Mouse (Mus musculus) kidney, postnatal 0 days (tissue): ENCODE data around the gene Efcab12. TPM values are rescaled to one million over a fixed set of nuclear protein-coding genes. Genes with fewer than 3 reads are reported as not detected.

Experiments
- ATAC-seq: fragments of 200-750 bp; cut with Nextera tagmentation; replicated peaks from 2 replicates; pipeline ENCODE4 v1.8.0; 2017; ENCODE audit warnings: low read depth, moderate number of reproducible peaks, moderate TSS enrichment, moderate library complexity; ENCODE audit not compliant: low FRiP score
- DNase-seq: peaks from one replicate; pipeline ENCODE4 v3.0.0-alpha.2; 2016; ENCODE audit warnings: low spot score
- H3K27ac ChIP-seq: fragments of 300-500 bp; sonication (generic); 2 replicates; pipeline ENCODE4 v1.5.1; 2014; ENCODE audit warnings: mild to moderate bottlenecking
- H3K27me3 ChIP-seq: fragments of 300-500 bp; sonication (generic); 2 replicates; pipeline ENCODE4 v1.6.1; 2014; ENCODE audit warnings: low read length, mixed read lengths; ENCODE audit not compliant: insufficient read depth
- H3K36me3 ChIP-seq: fragments of 300-500 bp; sonication (generic); 2 replicates; pipeline ENCODE4 v1.6.1; 2014; ENCODE audit warnings: low read length, mixed read lengths; ENCODE audit not compliant: insufficient read depth
- H3K4me1 ChIP-seq: fragments of 300-500 bp; sonication (generic); replicated peaks from 2 replicates; pipeline ENCODE4 v1.6.1; 2014; ENCODE audit warnings: antibody characterized with exemption, low read length, mixed read lengths; ENCODE audit not compliant: insufficient read depth
- H3K4me2 ChIP-seq: fragments of 300-500 bp; sonication (generic); 2 replicates; pipeline ENCODE4 v1.6.1; 2014; ENCODE audit warnings: mild to moderate bottlenecking, low read length, moderate library complexity, mixed read lengths
- H3K4me3 ChIP-seq: fragments of 300-500 bp; sonication (generic); replicated peaks from 2 replicates; pipeline ENCODE4 v1.5.1; 2014; ENCODE audit warnings: low read depth, low read length
- H3K9ac ChIP-seq: fragments of 300-500 bp; sonication (generic); 2 replicates; pipeline ENCODE4 v1.6.1; 2014; ENCODE audit warnings: low read depth, low read length
- H3K9me3 ChIP-seq: fragments of 300-500 bp; sonication (generic); replicated peaks from 2 replicates; pipeline ENCODE4 v1.6.1; 2016; ENCODE audit warnings: low read length, inconsistent platforms, mixed read lengths
- CTCF ChIP-seq: IDR thresholded peaks from 2 replicates; pipeline ENCODE4 v1.5.1; 2016; ENCODE audit warnings: antibody characterized with exemption, low read depth, mild to moderate bottlenecking, moderate library complexity
- WGBS: fragments of 180-500 bp; shearing (Covaris S2); extraction: QIAGEN DNeasy Blood & Tissue Kit; methylation state at CpG from one replicate; pipeline ENCODE4 v1.1.7; 2014; 5-methylcytosine and 5-hydroxymethylcytosine counted together
- polyA plus RNA-seq: library from polyadenylated mRNA; unstranded; fragments of >200 nt; fragmentation: Nextera tagmentation; extraction: Ambion mirVana; gene quantifications from 2 replicates; pipeline ENCODE4 v1.2.1, GENCODE M21; 2015

Gene Efcab12
- polyA plus RNA-seq, 1 experiment from 2014 or later = 3.0 TPM

DNA sequence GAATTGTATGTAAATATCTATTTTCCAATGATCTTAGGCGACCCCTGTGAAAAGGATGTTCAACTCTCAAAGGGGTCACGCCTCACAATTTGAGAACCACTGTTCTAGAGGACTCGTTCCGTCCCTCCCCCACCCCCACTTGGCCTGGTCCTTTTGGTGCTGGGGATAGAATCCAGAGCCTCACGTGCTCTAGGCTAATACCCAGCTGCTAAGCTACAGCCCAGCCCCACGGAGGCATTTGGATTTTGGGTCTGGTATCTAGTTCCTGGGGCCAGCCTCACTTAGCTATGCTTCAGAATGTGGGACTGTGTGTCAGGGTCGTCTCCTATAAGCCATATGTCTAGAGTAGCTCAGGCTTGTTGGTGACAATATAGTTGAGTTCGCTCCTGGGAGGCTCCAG is 26.6 kb downstream of the Efcab12 start:
- Histone ChIP-seq H3K27me3 (no peaks in the 10 kb centered on the region), H3K27ac (no peak overlapping the region), H3K4me3 (no peak overlapping the region), H3K9me3 (no peaks in the 10 kb centered on the region), H3K9ac (no peak overlapping the region), H3K4me1 (peaks cover 8% of the 10 kb centered on the region), H3K36me3 (peaks cover 2% of the 10 kb centered on the region; the same call in 1 of the 2 replicates), H3K4me2 (no peak overlapping the region)
- 64% methylated on average over 8 of the region's 8 CpGs for WGBS
- no peak for TF ChIP-seq CTCF
- no peak for DNase-seq
- no peak for ATAC-seq

DNA sequence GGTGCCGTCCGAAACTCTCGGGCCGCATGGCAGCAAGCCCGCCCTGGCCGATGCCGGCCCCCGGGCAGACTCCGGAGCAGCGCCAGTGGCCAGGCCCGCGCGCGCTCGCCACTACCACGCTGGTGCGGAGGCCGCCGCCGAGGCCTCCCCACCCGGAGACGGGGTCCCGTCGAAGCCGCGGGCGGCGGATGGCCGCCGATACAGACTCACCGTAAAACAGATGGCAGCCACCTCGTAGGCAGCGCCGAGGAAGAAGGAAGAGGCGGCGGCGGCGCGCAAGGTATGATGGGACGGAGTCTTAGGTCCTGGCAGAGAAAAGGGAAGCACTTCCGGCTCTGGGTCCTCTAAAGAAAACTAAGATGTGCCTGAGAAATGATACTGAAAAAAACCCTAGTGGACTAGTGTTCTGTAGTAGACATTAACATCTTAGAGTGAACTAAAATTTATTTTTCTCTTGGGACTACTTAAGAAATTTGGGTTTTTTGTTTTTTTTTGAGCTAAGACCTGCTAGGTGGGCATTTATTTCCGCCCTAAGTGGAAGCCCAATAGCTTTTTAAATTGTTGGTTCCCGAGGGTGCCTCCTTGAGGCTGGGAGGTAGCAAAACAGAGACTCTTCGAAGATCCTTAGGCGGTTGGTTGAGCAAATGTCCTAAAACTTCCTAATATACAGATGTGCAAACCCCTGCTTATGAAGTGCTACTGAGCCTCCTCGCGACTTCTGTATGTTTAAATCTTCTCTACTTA is 29.6 kb downstream of the Efcab12 start, which contains the start of gene Rpl32:
Rpl32 (minus strand) TSS at position 260 of the 744 bp plus-strand sequence.
- Histone ChIP-seq H3K36me3 (peaks cover 18% of the 10 kb centered on the region), H3K4me1 (peaks cover 16% of the 10 kb centered on the region), H3K27ac (peak within 1 kb of the TSS; percentile 96), H3K9me3 (no peaks in the 10 kb centered on the region), H3K27me3 (no peaks in the 10 kb centered on the region), H3K9ac (peak within 1 kb of the TSS; percentile 96), H3K4me3 (peak within 1 kb of the TSS; percentile 92), H3K4me2 (peak within 1 kb of the TSS; percentile 75)
- DNase-seq = peak; percentile 96
- WGBS = under 1% methylated on average over 47 of the region's 47 CpGs
- ATAC-seq = peak; percentile 78
- TF ChIP-seq CTCF = peak; percentile 65

DNA sequence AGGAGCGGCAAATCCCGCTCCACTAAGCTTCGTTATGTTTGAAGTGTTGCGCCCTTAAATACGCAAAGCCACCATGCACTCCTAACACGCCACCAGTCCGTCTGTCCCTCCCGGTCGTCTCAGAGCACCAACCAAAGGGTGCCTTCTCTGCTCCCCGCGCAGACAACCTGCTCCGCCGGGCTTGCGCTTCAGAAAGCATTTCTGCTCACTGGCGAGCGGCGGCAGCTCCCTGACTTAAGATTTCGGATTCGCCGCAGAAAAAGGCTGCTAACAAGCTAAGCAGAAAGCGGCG is 30.1 kb downstream of the Efcab12 start:
- H3K27me3 ChIP-seq = no peaks in the 10 kb centered on the region
- DNase-seq (peak; percentile 46), ATAC-seq (no peak)
- H3K9ac ChIP-seq = peak overlapping the region; percentile 96
- H3K27ac ChIP-seq = peak overlapping the region; percentile 96
- no peaks in the 10 kb centered on the region for H3K9me3 ChIP-seq
- TF ChIP-seq CTCF = no peak
- peaks cover 16% of the 10 kb centered on the region for H3K4me1 ChIP-seq
- WGBS = under 1% methylated on average over 22 of the region's 22 CpGs
- H3K4me3 ChIP-seq = peak overlapping the region; percentile 92
- peaks cover 19% of the 10 kb centered on the region for H3K36me3 ChIP-seq
- peak overlapping the region; percentile 75 for H3K4me2 ChIP-seq

DNA sequence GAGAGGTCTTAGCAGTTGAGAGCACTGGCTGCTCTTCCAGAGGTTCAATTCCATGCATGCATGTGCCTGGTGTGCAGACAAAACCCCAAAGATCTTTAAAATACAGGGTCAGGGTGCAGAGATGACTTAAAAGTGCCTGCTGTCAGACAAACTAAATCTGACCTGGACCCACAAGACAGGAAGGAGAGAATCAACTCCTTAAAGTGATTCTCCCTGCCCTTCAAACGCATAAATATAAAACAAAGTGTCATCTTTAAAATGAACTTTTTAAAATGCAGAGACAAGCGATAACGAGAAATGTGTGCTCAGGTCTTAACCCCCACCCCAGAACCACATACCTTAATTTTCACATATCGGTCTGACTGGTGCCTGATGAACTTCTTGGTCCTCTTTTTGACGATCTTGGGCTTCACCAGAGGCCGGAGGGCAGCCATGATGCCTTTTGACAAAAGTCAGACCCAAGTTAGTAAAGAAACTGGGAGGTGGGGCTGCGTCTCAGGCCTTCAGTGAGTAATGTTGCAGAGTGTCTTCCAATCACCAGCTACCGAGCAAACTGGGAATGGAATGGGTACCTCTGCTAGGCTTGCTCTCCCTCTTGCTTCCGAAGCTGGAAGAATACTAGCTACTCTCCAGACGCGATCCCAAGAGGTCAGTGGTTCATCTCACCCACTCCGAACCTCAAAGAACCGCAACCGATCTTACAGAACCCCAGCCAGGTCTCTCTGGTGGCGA is 30.6 kb downstream of the Efcab12 start:
- H3K4me3 ChIP-seq = peak overlapping the region; percentile 92
- TF ChIP-seq CTCF = no peak
- H3K4me2 ChIP-seq = peak overlapping the region; percentile 75
- H3K9me3 ChIP-seq = no peaks in the 10 kb centered on the region
- ATAC-seq (no peak), DNase-seq (no peak)
- H3K4me1 ChIP-seq = peaks cover 16% of the 10 kb centered on the region
- no peaks in the 10 kb centered on the region for H3K27me3 ChIP-seq
- peak overlapping the region; percentile 96 for H3K9ac ChIP-seq
- peak overlapping the region; percentile 96 for H3K27ac ChIP-seq
- WGBS = 1% methylated on average over 15 of the region's 15 CpGs
- H3K36me3 ChIP-seq = peaks cover 23% of the 10 kb centered on the region

DNA sequence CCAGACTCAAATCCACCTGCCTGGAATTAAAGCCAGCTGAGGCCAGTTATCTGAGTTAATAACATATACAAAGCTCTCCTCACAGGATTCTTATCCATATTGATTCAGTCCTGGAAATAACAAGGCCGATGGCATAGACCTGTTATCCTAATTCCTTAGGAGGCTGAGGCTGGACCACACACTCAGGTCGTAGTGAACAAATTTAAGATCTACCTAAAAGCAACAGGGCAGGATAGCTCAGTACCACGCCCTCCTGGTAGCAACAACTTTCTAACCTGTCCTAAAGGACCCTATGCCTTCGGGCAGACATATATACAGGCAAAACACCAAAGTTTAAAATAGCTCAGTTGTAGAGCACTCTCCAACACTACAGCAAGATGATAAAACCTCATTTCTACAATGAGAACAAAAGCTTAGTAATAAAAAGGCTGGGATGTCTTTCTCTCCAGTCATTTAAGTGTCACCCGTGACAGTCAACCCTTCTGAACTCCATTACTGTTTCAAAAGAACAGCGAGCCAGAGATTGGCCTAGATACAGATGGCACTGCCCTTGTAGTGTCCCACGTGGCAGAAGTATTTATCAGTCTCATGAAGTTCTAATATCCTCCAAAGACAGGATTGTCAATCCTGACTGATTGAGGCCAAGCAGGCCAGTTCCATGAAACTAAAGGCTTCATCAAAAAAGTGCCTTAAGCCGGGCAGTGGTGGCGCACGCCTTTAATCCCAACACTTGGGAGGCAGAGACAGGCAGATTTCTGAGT is 33.6 kb downstream of the Efcab12 start:
- ATAC-seq (no peak), DNase-seq (no peak)
- no peak for TF ChIP-seq CTCF
- Histone ChIP-seq H3K4me2 (no peak overlapping the region), H3K27me3 (no peaks in the 10 kb centered on the region), H3K4me3 (no peak overlapping the region), H3K9ac (no peak overlapping the region), H3K4me1 (peaks cover 16% of the 10 kb centered on the region), H3K9me3 (no peaks in the 10 kb centered on the region), H3K36me3 (peaks cover 33% of the 10 kb centered on the region), H3K27ac (no peak overlapping the region)
- 65% methylated on average over 10 of the region's 10 CpGs for WGBS

DNA sequence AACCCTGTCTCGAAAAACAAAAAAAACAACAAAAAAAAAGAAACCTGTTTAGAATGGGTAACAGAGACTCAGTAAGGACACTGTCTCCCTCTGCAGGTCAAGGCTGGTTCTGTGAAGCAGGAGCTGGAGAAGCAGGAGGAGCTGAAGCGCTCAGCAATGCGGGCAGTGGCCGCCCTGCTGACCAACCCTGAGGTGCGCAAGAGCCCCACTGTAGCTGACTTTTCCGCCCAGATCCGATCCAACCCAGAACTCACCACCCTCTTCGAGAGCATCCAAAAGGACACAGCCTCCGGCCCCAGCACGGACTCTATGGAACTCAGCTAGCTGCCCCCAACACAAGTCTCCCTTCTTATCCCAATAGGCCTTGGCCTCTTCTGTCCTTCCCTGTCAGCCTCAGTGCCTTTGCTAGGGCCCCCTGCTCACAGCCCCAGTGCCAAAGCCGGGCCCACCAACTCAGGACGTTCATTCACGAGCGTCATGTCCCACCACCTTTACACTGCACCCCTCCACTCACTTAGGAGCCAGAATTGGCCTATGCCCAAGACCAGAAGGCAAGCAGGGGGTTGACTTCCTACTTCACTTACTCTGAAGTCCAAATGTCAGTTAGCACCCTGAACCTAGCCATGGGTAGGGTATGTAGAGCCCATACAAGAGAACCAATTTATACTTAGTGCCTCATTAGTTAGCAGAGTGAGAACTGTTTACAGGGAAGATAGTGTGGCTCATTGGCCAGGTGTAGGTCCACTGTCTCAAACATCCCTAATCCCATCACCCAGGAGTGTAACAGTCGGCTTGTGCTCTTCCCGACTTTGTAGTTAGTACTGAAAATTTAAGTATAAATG is 34.5 kb downstream of the Efcab12 start:
- ATAC-seq (peak; percentile 79), DNase-seq (peak; percentile 91)
- no peak overlapping the region for H3K4me2 ChIP-seq
- no peak overlapping the region for H3K27ac ChIP-seq
- H3K4me1 ChIP-seq = peaks cover 16% of the 10 kb centered on the region
- H3K36me3 ChIP-seq = peaks cover 42% of the 10 kb centered on the region
- WGBS = 36% methylated on average over 16 of the region's 16 CpGs
- H3K9me3 ChIP-seq = no peaks in the 10 kb centered on the region
- no peak overlapping the region for H3K4me3 ChIP-seq
- peak; percentile 85 for TF ChIP-seq CTCF
- H3K9ac ChIP-seq = no peak overlapping the region
- H3K27me3 ChIP-seq = no peaks in the 10 kb centered on the region
